Mouse (Mus musculus) small intestine, adult 2 months (tissue): ENCODE measurements around the gene Syce2. TPM values are rescaled to one million over a fixed set of nuclear protein-coding genes. Genes with fewer than 3 reads are reported as not detected.
A peak's percentile ranks its signal among the peaks of the same experiment; 100 is the strongest.

Experiments
- H3K27ac ChIP-seq: fragments of 200-500 bp; 2 replicates; pipeline ENCODE4 v1.5.1; 2012; ENCODE audit warnings: low read depth, low read length, control low read depth, inconsistent platforms; ENCODE audit not compliant: insufficient read depth
- H3K27me3 ChIP-seq: fragments of 200-500 bp; 2 replicates; pipeline ENCODE4 v1.6.1; 2012; ENCODE audit warnings: mild to moderate bottlenecking, moderate library complexity, low read length, inconsistent platforms; ENCODE audit not compliant: control insufficient read depth, insufficient read depth
- H3K36me3 ChIP-seq: fragments of 200-500 bp; 2 replicates; pipeline ENCODE4 v1.6.1; 2012; ENCODE audit warnings: mild to moderate bottlenecking, low read length, control low read depth, inconsistent platforms; ENCODE audit not compliant: control insufficient read depth, insufficient read depth
- H3K4me1 ChIP-seq: fragments of 200-500 bp; 2 replicates; pipeline ENCODE4 v1.6.1; 2012; ENCODE audit warnings: low read length, inconsistent platforms, mixed read lengths; ENCODE audit not compliant: control insufficient read depth, insufficient read depth, insufficient read length
- H3K4me3 ChIP-seq: fragments of 200-500 bp; 2 replicates; pipeline ENCODE4 v1.5.1; 2012; ENCODE audit warnings: low read depth, mild to moderate bottlenecking, control low read depth, inconsistent platforms, low read length, moderate library complexity
- CTCF ChIP-seq: fragments of 200-500 bp; IDR thresholded peaks from 2 replicates; pipeline ENCODE4 v1.5.1; 2012; ENCODE audit warnings: low read depth, mild to moderate bottlenecking, control low read depth, inconsistent platforms, low read length, moderate library complexity, mixed read lengths; ENCODE audit not compliant: insufficient replicate concordance, insufficient read length; ENCODE audit errors: extremely low read depth
- POLR2A ChIP-seq: fragments of 200-500 bp; IDR thresholded peaks from 2 replicates; pipeline ENCODE4 v1.6.1; 2012; ENCODE audit warnings: low read depth, mild to moderate bottlenecking, control low read depth, inconsistent platforms, low read length, moderate library complexity
- WGBS: fragments of 180-500 bp; shearing (Covaris S2); methylation state at CpG from one replicate; pipeline ENCODE4 v1.1.7; 2018; 5-methylcytosine and 5-hydroxymethylcytosine counted together
- polyA plus RNA-seq: library from polyadenylated mRNA; depleted of rRNA; stranded (reverse); fragments of >200 nt; gene quantifications from 2 replicates; pipeline ENCODE4 v1.2.3, GENCODE M21; 2012

Syce2 gene
- polyA plus RNA-seq, 1 experiment, result 2.1 TPM

DNA sequence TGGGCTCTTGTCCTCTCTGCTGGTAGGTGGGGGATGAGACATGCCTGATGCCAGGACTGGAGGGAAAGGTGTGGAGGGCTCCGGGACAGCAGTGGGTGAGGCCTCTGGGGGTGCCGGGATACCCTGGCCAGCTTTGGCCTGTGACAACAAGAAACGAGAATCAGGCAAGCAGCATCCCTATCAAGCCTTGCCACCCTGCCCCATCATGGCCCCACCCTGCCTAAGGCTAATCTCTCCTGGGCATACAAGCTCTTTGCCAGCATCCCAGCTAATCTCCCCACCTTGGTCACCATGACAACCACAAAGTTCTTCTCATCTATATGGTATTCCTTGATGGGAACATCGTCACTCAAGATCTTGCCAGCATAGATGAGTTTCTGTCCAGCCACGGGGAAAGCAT is 33.4 kb upstream of the Syce2 start:
- H3K4me3 ChIP-seq, result no peak overlapping the region
- TF ChIP-seq CTCF, result no peak
- TF ChIP-seq POLR2A, result no peak
- no peaks in the 10 kb centered on the region for H3K27me3 ChIP-seq
- H3K27ac ChIP-seq, result no peak overlapping the region
- H3K4me1 ChIP-seq, result no peaks in the 10 kb centered on the region
- WGBS, result 82% methylated on average over 5 of the region's 5 CpGs
- H3K36me3 ChIP-seq, result peaks cover 67% of the 10 kb centered on the region

DNA sequence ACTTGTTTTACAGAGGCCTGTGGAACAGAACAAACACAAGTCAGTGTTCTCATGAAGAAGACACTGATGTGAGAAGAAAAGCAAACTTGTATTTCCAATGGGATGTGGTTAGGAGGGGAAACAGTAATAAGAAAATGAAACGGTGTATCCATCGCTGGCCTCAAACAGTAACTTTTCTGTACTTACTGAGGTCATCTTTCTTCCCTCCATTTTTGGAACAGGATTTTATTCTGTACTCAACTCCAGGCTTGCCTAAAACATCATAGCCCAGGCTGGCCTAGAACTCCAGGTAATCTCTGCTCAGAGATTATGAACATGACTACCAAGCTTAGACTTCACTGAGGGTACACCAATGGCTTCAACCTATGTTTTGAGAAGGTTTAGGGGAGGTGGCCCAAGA is 32.5 kb upstream of the Syce2 start:
- H3K36me3 ChIP-seq, result peaks cover 70% of the 10 kb centered on the region
- H3K4me1 ChIP-seq, result peaks cover 2% of the 10 kb centered on the region; the same call in 1 of the 2 replicates
- WGBS, result 57% methylated on average over 2 of the region's 2 CpGs
- TF ChIP-seq POLR2A (no peak), CTCF (no peak)
- no peak overlapping the region for H3K27ac ChIP-seq
- H3K4me3 ChIP-seq, result no peak overlapping the region
- H3K27me3 ChIP-seq, result no peaks in the 10 kb centered on the region

DNA sequence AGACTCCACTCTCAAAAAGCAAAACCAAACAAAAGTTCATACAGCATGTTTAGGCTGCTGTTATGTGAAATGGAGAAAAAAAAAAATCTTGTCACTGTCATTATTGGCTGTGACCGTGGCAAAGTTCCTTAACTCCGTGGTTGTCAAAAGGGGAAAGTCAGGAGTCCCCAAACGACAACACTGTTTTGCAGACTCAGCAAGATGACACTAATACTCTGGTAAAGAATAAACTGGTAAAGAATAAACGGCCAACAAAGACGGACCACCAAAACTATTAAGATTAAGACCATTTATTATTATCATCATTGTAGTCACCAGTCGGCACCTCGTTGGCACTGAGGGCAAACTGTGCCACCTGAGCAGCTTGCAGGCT is 32.0 kb upstream of the Syce2 start:
- H3K27me3 ChIP-seq, result no peaks in the 10 kb centered on the region
- H3K27ac ChIP-seq, result no peak overlapping the region
- H3K36me3 ChIP-seq, result peaks cover 71% of the 10 kb centered on the region
- TF ChIP-seq CTCF, result no peak
- no peak for TF ChIP-seq POLR2A
- peaks cover 7% of the 10 kb centered on the region; the same call in 1 of the 2 replicates for H3K4me1 ChIP-seq
- H3K4me3 ChIP-seq, result peak overlapping the region; percentile 79
- WGBS, result under 1% methylated on average over 7 of the region's 7 CpGs

DNA sequence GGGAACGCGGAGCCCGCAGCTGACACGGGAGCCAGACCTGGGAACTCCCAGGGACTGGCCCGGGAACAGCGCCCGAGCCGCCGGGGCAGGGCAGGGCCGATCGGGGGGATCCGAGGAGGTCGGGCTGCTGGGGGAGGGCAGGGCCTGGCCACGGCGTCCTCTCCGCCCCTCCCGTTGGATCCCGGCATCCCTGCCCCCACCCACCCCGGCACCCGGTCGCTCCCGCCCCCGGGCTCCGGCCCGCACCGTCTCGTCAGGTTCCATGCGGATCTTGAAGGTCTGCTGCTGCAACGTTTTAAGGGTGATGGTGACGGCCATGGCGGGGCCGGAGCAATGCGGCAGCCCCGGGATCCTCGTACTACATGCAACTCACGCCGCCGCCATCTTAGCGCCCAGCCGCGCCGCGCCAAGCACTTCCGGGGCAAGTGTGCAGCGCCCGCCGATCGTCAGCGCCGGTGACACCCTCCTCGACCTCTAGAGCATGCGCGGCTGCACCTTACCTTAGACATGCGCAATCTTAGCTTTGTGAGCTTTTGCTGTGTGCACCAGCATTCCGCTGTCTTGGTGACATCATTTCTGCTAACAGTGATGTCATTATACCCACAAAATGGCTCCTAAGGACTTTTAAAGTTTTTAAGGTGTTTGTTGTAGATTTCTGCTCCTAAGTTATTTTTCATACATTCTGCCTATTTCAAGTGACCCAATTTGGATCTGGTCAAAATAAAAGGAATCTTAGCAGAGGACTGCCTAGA is 31.5 kb upstream of the Syce2 start, which contains the start of gene Rad23a:
TSS of gene Rad23a (minus strand) at position 418 of the 752 bp plus-strand sequence.
- H3K36me3 ChIP-seq, result peaks cover 70% of the 10 kb centered on the region
- 0 out of 2 replicates have a peak within 1 kb of the TSS, but pooled peaks have one; percentile 17 for H3K27ac ChIP-seq
- WGBS, result 1% methylated on average over 55 of the region's 55 CpGs
- no peaks in the 10 kb centered on the region for H3K27me3 ChIP-seq
- TF ChIP-seq CTCF, result no peak
- peak; percentile 52; the same call in 1 of the 2 replicates for TF ChIP-seq POLR2A
- H3K4me1 ChIP-seq, result peaks cover 7% of the 10 kb centered on the region; the same call in 1 of the 2 replicates
- H3K4me3 ChIP-seq, result peak within 1 kb of the TSS; percentile 79

DNA sequence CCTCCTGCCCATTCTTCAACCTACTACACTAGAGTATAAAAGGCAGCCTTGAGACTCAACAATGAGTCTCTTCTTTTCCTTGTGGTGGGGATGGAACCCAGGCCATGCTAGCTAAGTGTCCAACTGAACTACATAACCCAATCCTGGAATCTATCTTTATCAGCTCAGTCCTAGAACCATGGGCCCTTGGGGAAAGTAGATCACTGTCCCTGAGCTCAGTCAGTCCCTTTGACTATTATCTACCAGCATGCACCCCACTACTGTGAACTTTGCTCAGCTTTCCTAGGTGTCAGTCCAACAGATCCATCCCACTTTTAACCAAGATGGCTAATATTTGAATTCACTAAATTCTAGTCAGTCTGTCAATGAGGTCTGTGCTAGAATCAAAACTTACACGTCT is 30.4 kb upstream of the Syce2 start:
- Histone ChIP-seq H3K4me1 (peaks cover 10% of the 10 kb centered on the region; the same call in 1 of the 2 replicates), H3K27me3 (no peaks in the 10 kb centered on the region), H3K36me3 (peaks cover 64% of the 10 kb centered on the region), H3K27ac (no peak overlapping the region), H3K4me3 (no peak overlapping the region)
- TF ChIP-seq POLR2A (no peak), CTCF (no peak)
- WGBS, result 62% methylated on average over 1 of the region's 1 CpGs

DNA sequence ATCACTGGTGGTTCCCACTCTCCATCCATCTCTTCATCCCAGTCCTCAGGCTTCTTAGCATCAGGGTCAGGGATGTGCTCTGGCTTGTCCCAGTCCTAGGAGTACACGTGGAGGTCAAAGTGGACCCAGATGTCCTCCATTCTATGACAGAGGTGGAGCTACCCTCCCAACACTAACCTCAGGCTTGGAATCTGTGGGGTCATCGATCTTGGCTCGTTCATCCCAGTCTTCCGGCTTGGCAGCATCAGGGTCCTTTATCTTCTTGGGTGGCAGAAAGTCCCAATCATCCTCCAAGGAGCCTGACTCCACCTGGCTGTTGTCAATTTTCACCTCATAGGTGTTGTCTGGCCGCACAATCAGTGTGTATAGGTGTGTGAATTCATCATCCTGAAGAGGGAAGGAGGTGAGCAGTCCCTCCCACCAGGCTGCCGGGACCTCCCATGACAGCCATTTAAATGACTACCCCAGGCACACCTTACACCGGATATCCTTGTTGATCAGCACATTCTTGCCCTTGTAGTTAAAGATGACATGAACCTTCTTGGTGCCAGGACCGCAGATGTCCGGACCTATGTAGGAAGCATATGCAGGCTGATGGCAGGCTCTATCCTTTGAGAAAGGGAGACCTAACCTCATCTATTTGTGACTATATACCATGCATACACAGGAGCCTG is 27.4 kb upstream of the Syce2 start:
- TF ChIP-seq POLR2A, result no peak
- TF ChIP-seq CTCF, result no peak
- Histone ChIP-seq H3K4me1 (peaks cover 17% of the 10 kb centered on the region; the same call in 1 of the 2 replicates), H3K36me3 (peaks cover 45% of the 10 kb centered on the region), H3K4me3 (peak overlapping the region; percentile 6; the same call in 1 of the 2 replicates), H3K27ac (no peak overlapping the region), H3K27me3 (no peaks in the 10 kb centered on the region)
- WGBS, result 70% methylated on average over 9 of the region's 9 CpGs

DNA sequence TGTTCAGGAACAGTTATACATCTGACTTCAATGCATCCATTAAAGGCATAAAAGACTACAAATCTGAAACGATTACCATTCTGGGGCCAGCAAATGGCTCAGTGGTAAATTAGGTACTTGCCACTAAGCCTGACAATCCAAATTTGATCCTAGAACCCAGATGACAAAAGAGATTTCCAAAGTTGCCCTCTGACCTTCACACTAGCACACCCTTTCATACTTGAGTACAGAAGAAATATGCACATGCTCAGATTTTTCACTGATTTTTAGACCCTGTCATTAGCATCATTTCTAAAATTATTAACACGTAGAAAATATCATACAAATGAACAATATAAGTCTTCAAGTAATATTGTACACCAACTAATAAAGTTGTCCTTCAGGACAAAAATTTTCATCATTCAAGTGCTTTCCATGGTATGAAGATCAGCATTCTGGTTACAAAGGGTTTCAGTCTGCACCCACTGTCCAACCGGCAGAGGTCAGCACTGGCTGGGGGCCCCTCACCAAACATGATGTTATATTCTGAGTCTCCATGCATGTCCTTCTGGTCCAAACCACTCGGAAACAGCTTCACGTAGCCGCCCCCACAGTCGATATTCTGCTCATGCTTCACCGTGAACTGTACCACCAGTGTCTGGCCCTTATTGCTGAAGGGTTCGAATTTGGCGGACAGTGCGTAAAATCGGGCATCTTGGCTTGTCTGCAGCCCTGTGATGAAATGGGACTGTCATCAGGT is 26.4 kb upstream of the Syce2 start:
- Histone ChIP-seq H3K4me1 (peaks cover 17% of the 10 kb centered on the region; the same call in 1 of the 2 replicates), H3K27me3 (no peaks in the 10 kb centered on the region), H3K4me3 (peak overlapping the region; percentile 95), H3K27ac (peak overlapping the region; percentile 88), H3K36me3 (peaks cover 45% of the 10 kb centered on the region)
- TF ChIP-seq CTCF, result peak; percentile 42; the same call in 1 of the 2 replicates
- no peak; the same call in 1 of the 2 replicates for TF ChIP-seq POLR2A
- 5% methylated on average over 12 of the region's 12 CpGs for WGBS
